Mouse (Mus musculus): ENCODE data around the gene Scfd2. TPM values are rescaled to one million over a fixed set of nuclear protein-coding genes. Genes with fewer than 3 reads are reported as not detected.

Gene Scfd2
- polyA plus RNA-seq, 1 experiment from 2014 or later = 15.9 TPM

GRCm38 (mm10) chr5:74266476-74266819 is 265.1 kb downstream of the Scfd2 start:
- WGBS = 26% methylated on average over 5 of the region's 5 CpGs
- ATAC-seq (ENCODE audit: insufficient number of reproducible peaks, low FRiP score, low TSS enrichment, low read depth) (no peak; the same call in none of the 2 replicates), DNase-seq (ENCODE audit: low spot score) (peak; percentile 59)
- Histone ChIP-seq H3K9me3 (ENCODE audit: control insufficient read depth, low read length) (no peaks in the 10 kb centered on the region), H3K9ac (ENCODE audit: low read length) (0 out of 2 replicates have a peak overlapping the region, but pooled peaks have one; percentile 1), H3K4me3 (ENCODE audit: low read depth, low read length) (no peak overlapping the region), H3K4me1 (ENCODE audit: control insufficient read depth, insufficient read depth, low read length) (peaks cover 35% of the 10 kb centered on the region), H3K36me3 (ENCODE audit: control insufficient read depth, insufficient read depth, low read length) (no peaks in the 10 kb centered on the region), H3K4me2 (ENCODE audit: low read depth, severe bottlenecking) (no peak overlapping the region), H3K27me3 (ENCODE audit: control insufficient read depth, insufficient read depth, low read length) (no peaks in the 10 kb centered on the region), H3K27ac (replicated peaks; ENCODE audit: low read depth, low read length) (peak overlapping the region; percentile 96)

DNA sequence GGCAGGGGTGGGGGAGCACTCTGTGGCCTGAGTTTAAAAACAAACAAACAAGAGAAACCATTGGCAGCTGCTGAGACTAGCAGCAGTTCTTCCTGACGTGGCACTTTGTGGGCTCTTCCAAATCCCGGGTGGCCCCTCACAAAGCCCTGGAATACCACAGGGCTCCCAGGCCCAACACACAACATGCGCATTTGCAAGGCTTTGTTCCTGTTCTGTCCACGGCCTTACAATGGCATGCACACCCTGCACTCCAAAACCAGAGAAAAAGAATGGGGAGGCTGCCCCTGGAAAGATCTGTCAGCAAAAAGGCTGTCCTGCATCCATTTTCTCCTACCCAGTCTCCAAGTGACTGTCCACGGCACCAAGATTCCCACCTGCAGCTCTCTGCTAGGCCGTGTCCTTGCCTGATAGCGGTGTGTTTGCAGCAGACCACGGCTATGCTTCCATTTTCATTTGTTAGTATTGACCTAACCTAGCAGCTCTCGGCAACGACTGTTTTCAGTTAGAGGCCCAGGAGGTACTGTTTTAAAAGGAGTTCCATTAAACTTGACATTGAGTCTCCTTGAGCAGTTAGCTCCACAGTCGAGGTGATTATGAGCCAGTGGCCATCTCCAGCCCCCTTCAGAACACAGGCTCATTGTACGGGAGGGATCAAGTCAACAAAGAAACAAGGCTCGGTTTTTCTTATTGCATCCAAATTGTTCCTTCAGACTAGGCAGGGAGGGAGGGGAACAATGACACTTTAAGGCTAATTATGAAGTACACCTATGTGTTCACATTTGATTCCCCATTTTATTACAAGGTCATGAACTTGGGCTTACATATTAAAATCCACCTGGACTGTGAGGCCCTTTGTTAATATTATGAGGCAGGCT is 265.7 kb downstream of the Scfd2 start:
- Histone ChIP-seq H3K9me3 (ENCODE audit: control insufficient read depth, low read length) (no peaks in the 10 kb centered on the region), H3K27ac (replicated peaks; ENCODE audit: low read depth, low read length) (peak overlapping the region; percentile 96), H3K36me3 (ENCODE audit: control insufficient read depth, insufficient read depth, low read length) (no peaks in the 10 kb centered on the region), H3K4me2 (ENCODE audit: low read depth, severe bottlenecking) (peak overlapping the region; percentile 16; the same call in 1 of the 2 replicates), H3K27me3 (ENCODE audit: control insufficient read depth, insufficient read depth, low read length) (no peaks in the 10 kb centered on the region), H3K4me3 (ENCODE audit: low read depth, low read length) (no peak overlapping the region), H3K9ac (ENCODE audit: low read length) (0 out of 2 replicates have a peak overlapping the region, but pooled peaks have one; percentile 19), H3K4me1 (ENCODE audit: control insufficient read depth, insufficient read depth, low read length) (peaks cover 41% of the 10 kb centered on the region)
- DNase-seq (ENCODE audit: low spot score) (peak; percentile 71), ATAC-seq (ENCODE audit: insufficient number of reproducible peaks, low FRiP score, low TSS enrichment, low read depth) (peak; percentile 79)
- WGBS = 21% methylated on average over 13 of the region's 13 CpGs

GRCm38 (mm10) chr5:74265151-74265550 is 266.4 kb downstream of the Scfd2 start:
- no peaks in the 10 kb centered on the region for H3K27me3 ChIP-seq (ENCODE audit: control insufficient read depth, insufficient read depth, low read length)
- DNase-seq (ENCODE audit: low spot score) = peak; percentile 44
- WGBS = 58% methylated on average over 6 of the region's 6 CpGs
- H3K27ac ChIP-seq (replicated peaks; ENCODE audit: low read depth, low read length) = peak overlapping the region; percentile 96
- no peak overlapping the region for H3K4me3 ChIP-seq (ENCODE audit: low read depth, low read length)
- H3K9ac ChIP-seq (ENCODE audit: low read length) = 0 out of 2 replicates have a peak overlapping the region, but pooled peaks have one; percentile 1
- no peaks in the 10 kb centered on the region for H3K36me3 ChIP-seq (ENCODE audit: control insufficient read depth, insufficient read depth, low read length)
- ATAC-seq (ENCODE audit: insufficient number of reproducible peaks, low FRiP score, low TSS enrichment, low read depth) = no peak
- H3K9me3 ChIP-seq (ENCODE audit: control insufficient read depth, low read length) = no peaks in the 10 kb centered on the region
- peaks cover 47% of the 10 kb centered on the region for H3K4me1 ChIP-seq (ENCODE audit: control insufficient read depth, insufficient read depth, low read length)
- no peak overlapping the region for H3K4me2 ChIP-seq (ENCODE audit: low read depth, severe bottlenecking)

DNA sequence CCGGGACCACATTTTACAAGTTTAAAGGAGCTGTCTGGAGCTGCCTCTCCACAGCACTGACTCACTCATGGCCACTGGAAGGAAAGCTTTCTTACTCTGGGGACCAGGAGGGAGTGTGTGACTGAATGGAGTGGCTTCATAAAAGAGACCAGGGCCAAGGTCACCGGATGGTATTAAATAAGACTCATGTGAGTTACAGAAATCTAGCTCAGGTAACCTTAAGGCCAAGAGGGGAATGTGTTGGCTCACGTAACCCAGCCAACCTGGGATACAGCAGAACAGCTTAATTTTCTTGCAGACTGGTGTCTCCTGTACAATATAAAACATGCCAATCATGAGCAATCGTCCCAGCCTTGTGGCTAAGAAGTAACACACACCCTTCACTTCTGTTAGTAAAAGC is 267.0 kb downstream of the Scfd2 start:
- ATAC-seq (ENCODE audit: insufficient number of reproducible peaks, low FRiP score, low TSS enrichment, low read depth) (no peak), DNase-seq (ENCODE audit: low spot score) (no peak)
- Histone ChIP-seq H3K9me3 (ENCODE audit: control insufficient read depth, low read length) (no peaks in the 10 kb centered on the region), H3K4me2 (ENCODE audit: low read depth, severe bottlenecking) (no peak overlapping the region), H3K9ac (ENCODE audit: low read length) (no peak overlapping the region), H3K4me3 (ENCODE audit: low read depth, low read length) (no peak overlapping the region), H3K27me3 (ENCODE audit: control insufficient read depth, insufficient read depth, low read length) (no peaks in the 10 kb centered on the region), H3K4me1 (ENCODE audit: control insufficient read depth, insufficient read depth, low read length) (peaks cover 49% of the 10 kb centered on the region), H3K27ac (replicated peaks; ENCODE audit: low read depth, low read length) (peak overlapping the region; percentile 96), H3K36me3 (ENCODE audit: control insufficient read depth, insufficient read depth, low read length) (no peaks in the 10 kb centered on the region)
- WGBS = 69% methylated on average over 4 of the region's 4 CpGs

DNA sequence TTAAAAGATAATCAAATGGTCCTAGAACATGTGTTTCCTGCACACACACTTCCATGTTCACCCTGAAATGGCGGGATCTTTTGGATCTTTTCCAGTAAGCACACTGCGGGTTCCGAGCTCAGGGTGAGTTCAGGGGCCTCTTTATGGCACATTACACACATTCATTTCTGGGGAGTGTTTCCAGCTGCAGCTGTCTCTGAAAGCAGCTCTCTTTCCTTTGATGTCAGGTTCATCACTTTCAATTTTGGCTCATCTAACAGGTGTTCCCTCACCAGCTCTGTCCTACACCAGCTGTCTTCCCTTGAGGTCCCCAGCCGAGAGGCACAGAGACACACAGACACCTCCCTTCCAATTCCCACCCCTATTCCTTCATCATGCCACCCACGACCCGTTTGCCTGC is 270.5 kb downstream of the Scfd2 start:
- WGBS = 69% methylated on average over 6 of the region's 6 CpGs

GRCm38 (mm10) chr5:74260378-74260809 is 271.2 kb downstream of the Scfd2 start:
- Histone ChIP-seq H3K27me3 (ENCODE audit: control insufficient read depth, insufficient read depth, low read length) (no peaks in the 10 kb centered on the region), H3K36me3 (ENCODE audit: control insufficient read depth, insufficient read depth, low read length) (no peaks in the 10 kb centered on the region), H3K4me1 (ENCODE audit: control insufficient read depth, insufficient read depth, low read length) (peaks cover 31% of the 10 kb centered on the region), H3K4me2 (ENCODE audit: low read depth, severe bottlenecking) (no peak overlapping the region), H3K9me3 (ENCODE audit: control insufficient read depth, low read length) (no peaks in the 10 kb centered on the region), H3K4me3 (ENCODE audit: low read depth, low read length) (no peak overlapping the region), H3K9ac (ENCODE audit: low read length) (no peak overlapping the region), H3K27ac (replicated peaks; ENCODE audit: low read depth, low read length) (0 out of 2 replicates have a peak overlapping the region, but pooled peaks have one; percentile 33)
- 51% methylated on average over 9 of the region's 9 CpGs for WGBS
- peak; percentile 39 for DNase-seq (ENCODE audit: low spot score)
- ATAC-seq (ENCODE audit: insufficient number of reproducible peaks, low FRiP score, low TSS enrichment, low read depth) = no peak

More for the DNA sequence above, 270.5 kb downstream of the Scfd2 start:
- ATAC-seq (ENCODE audit: insufficient number of reproducible peaks, low FRiP score, low TSS enrichment, low read depth) (no peak), DNase-seq (ENCODE audit: low spot score) (no peak)
- H3K27me3 ChIP-seq (ENCODE audit: control insufficient read depth, insufficient read depth, low read length) = no peaks in the 10 kb centered on the region
- no peak overlapping the region for H3K4me3 ChIP-seq (ENCODE audit: low read depth, low read length)
- H3K4me1 ChIP-seq (ENCODE audit: control insufficient read depth, insufficient read depth, low read length) = peaks cover 35% of the 10 kb centered on the region
- no peaks in the 10 kb centered on the region for H3K36me3 ChIP-seq (ENCODE audit: control insufficient read depth, insufficient read depth, low read length)
- H3K9ac ChIP-seq (ENCODE audit: low read length) = no peak overlapping the region
- no peak overlapping the region for H3K4me2 ChIP-seq (ENCODE audit: low read depth, severe bottlenecking)
- H3K9me3 ChIP-seq (ENCODE audit: control insufficient read depth, low read length) = no peaks in the 10 kb centered on the region
- no peak overlapping the region for H3K27ac ChIP-seq (replicated peaks; ENCODE audit: low read depth, low read length)

DNA sequence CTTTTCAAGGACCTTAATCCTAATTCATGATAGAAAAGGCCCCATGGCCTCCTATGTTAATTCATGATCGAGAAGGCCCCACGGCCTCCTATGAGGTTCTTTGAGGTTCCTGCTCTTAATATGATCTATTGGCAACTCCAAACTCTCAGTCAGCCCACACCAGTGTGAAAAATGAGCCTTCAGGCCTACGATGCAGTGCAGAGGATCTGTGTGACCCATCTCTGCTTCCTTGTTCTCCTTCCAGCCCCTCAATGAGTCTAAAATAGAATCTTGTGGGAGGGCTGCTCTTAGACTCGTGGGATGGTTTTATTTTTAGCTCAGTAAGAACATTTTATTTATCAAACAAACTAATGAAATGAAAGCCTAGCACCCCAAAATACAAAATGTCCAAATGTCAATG is 274.9 kb downstream of the Scfd2 start:
- H3K9ac ChIP-seq (ENCODE audit: low read length) = no peak overlapping the region
- H3K27ac ChIP-seq (replicated peaks; ENCODE audit: low read depth, low read length) = no peak overlapping the region
- 78% methylated on average over 4 of the region's 4 CpGs for WGBS
- H3K4me1 ChIP-seq (ENCODE audit: control insufficient read depth, insufficient read depth, low read length) = peaks cover 30% of the 10 kb centered on the region
- no peak for DNase-seq (ENCODE audit: low spot score)
- H3K27me3 ChIP-seq (ENCODE audit: control insufficient read depth, insufficient read depth, low read length) = no peaks in the 10 kb centered on the region
- H3K9me3 ChIP-seq (ENCODE audit: control insufficient read depth, low read length) = no peaks in the 10 kb centered on the region
- H3K4me3 ChIP-seq (ENCODE audit: low read depth, low read length) = no peak overlapping the region
- H3K36me3 ChIP-seq (ENCODE audit: control insufficient read depth, insufficient read depth, low read length) = no peaks in the 10 kb centered on the region
- H3K4me2 ChIP-seq (ENCODE audit: low read depth, severe bottlenecking) = no peak overlapping the region
- ATAC-seq (ENCODE audit: insufficient number of reproducible peaks, low FRiP score, low TSS enrichment, low read depth) = no peak

DNA sequence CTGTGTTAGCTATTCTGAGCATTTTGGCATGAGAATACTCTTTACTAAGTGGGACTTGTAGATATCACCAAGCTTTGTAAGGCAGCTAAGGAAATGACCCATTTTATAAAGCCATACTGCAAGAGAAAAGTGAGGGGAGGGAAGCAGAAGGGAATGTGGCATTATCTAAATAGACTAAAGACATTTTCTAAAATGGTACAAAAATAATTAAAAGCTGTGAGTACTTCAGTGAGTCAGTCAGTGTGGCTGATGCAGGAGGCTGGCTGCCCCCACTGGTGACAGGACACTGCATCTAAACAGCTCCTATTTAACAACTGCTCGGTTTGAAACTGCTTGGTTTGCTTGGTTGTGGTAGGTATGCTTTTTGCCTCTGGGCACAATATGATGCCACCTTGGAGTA is 276.6 kb downstream of the Scfd2 start:
- Histone ChIP-seq H3K27me3 (ENCODE audit: control insufficient read depth, insufficient read depth, low read length) (no peaks in the 10 kb centered on the region), H3K9ac (ENCODE audit: low read length) (no peak overlapping the region), H3K4me2 (ENCODE audit: low read depth, severe bottlenecking) (no peak overlapping the region), H3K9me3 (ENCODE audit: control insufficient read depth, low read length) (no peaks in the 10 kb centered on the region), H3K36me3 (ENCODE audit: control insufficient read depth, insufficient read depth, low read length) (no peaks in the 10 kb centered on the region), H3K4me3 (ENCODE audit: low read depth, low read length) (no peak overlapping the region), H3K4me1 (ENCODE audit: control insufficient read depth, insufficient read depth, low read length) (peaks cover 30% of the 10 kb centered on the region), H3K27ac (replicated peaks; ENCODE audit: low read depth, low read length) (no peak overlapping the region)
- 74% methylated on average over 1 of the region's 1 CpGs for WGBS
- no peak for ATAC-seq (ENCODE audit: insufficient number of reproducible peaks, low FRiP score, low TSS enrichment, low read depth)
- no peak for DNase-seq (ENCODE audit: low spot score)
